Mouse (Mus musculus): ENCODE results near the gene Tnks2. TPM values are rescaled to one million over a fixed set of nuclear protein-coding genes. Genes with fewer than 3 reads are reported as not detected.

The Tnks2 gene
- polyA plus RNA-seq, 2 experiments: 19.0 to 19.4 TPM

GRCm38 (mm10) chr19:36822701-36823100, 11.3 kb upstream of the Tnks2 start:
- DNase-seq (ENCODE audit: low read depth in 3 of 3, low spot score in 3 of 3) (no peak), ATAC-seq (ENCODE audit: insufficient read depth) (no peak)
- H3K4me3 ChIP-seq (ENCODE audit: insufficient read depth in 1 of 2, low read depth in 2 of 2, low read length in 2 of 2): no peak overlapping the region
- no peak overlapping the region for H3K4me2 ChIP-seq (ENCODE audit: low read depth)
- H3K4me1 ChIP-seq (replicated peaks; ENCODE audit: control insufficient read depth in 2 of 2, insufficient read depth in 2 of 2, low read length in 1 of 2): peaks cover 0 to 2% of the 10 kb centered on the region in 2 experiments; a peak in 1 of 4 replicates
- 82% methylated on average over 4 of the region's 4 CpGs for WGBS (ENCODE audit: insufficient replicate concordance)
- TF ChIP-seq EP300 (IDR thresholded peaks at IDR 0.05; ENCODE audit: low read depth) (no peak), CTCF (IDR thresholded peaks at IDR 0.05; ENCODE audit: low read depth) (no peak)
- no peaks in the 10 kb centered on the region for H3K36me3 ChIP-seq (replicated peaks; ENCODE audit: control insufficient read depth, insufficient read depth, low read depth)
- H3K9me3 ChIP-seq (ENCODE audit: control insufficient read depth, low read length): no peaks in the 10 kb centered on the region
- H3K27me3 ChIP-seq (ENCODE audit: control insufficient read depth, insufficient read depth, low read length): no peaks in the 10 kb centered on the region
- H3K9ac ChIP-seq (replicated peaks): no peak overlapping the region
- H3K27ac ChIP-seq: no peak overlapping the region

DNA sequence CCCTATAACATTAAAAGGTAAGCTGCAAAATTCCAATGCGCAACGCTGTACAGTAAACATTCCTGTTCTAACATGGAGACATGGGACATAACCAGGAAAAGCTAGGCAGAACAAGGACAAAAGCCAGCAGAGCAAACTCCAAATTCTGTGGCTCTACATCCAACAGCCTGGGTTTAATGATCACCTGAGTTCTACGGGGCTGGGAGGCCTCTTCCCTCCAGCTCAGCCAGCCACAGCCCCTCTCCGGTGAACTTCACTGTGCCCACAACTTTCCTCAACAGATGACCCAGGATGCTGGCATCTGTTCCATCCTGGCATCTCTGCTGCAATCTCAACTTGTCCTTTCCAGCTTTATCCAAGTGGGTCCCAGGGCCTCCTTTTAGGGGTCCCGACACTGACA, 6.4 kb upstream of the Tnks2 start:
- no peak for ATAC-seq (ENCODE audit: insufficient read depth)
- no peak for DNase-seq (ENCODE audit: low read depth in 3 of 3, low spot score in 3 of 3)
- no peaks in the 10 kb centered on the region for H3K4me1 ChIP-seq (replicated peaks; ENCODE audit: control insufficient read depth in 2 of 2, insufficient read depth in 2 of 2, low read length in 1 of 2)
- no peak overlapping the region for H3K27ac ChIP-seq
- no peak overlapping the region for H3K4me3 ChIP-seq (ENCODE audit: insufficient read depth in 1 of 2, low read depth in 2 of 2, low read length in 2 of 2)
- H3K4me2 ChIP-seq (ENCODE audit: low read depth): no peak overlapping the region
- H3K9me3 ChIP-seq (ENCODE audit: control insufficient read depth, low read length): no peaks in the 10 kb centered on the region
- H3K27me3 ChIP-seq (ENCODE audit: control insufficient read depth, insufficient read depth, low read length): no peaks in the 10 kb centered on the region
- TF ChIP-seq CTCF (IDR thresholded peaks at IDR 0.05; ENCODE audit: low read depth) (no peak), EP300 (IDR thresholded peaks at IDR 0.05; ENCODE audit: low read depth) (no peak)
- H3K9ac ChIP-seq (replicated peaks): no peak overlapping the region
- WGBS (ENCODE audit: insufficient replicate concordance): 75% methylated on average over 5 of the region's 5 CpGs
- no peaks in the 10 kb centered on the region for H3K36me3 ChIP-seq (replicated peaks; ENCODE audit: control insufficient read depth, insufficient read depth, low read depth)

- Histone ChIP-seq H3K4me3 (ENCODE audit: insufficient read depth in 1 of 2, low read depth in 2 of 2, low read length in 2 of 2) (no peak overlapping the region), H3K36me3 (replicated peaks; ENCODE audit: control insufficient read depth, insufficient read depth, low read depth) (no peaks in the 10 kb centered on the region), H3K9ac (replicated peaks) (no peak overlapping the region), H3K4me1 (replicated peaks; ENCODE audit: control insufficient read depth in 2 of 2, insufficient read depth in 2 of 2, low read length in 1 of 2) (peaks cover 0 to 5% of the 10 kb centered on the region in 2 experiments; a peak in 2 of 4 replicates), H3K4me2 (ENCODE audit: low read depth) (no peak overlapping the region), H3K27ac (no peak overlapping the region), H3K27me3 (ENCODE audit: control insufficient read depth, insufficient read depth, low read length) (no peaks in the 10 kb centered on the region), H3K9me3 (ENCODE audit: control insufficient read depth, low read length) (no peaks in the 10 kb centered on the region)
- DNase-seq (ENCODE audit: low read depth in 3 of 3, low spot score in 3 of 3): no peak
- TF ChIP-seq CTCF (IDR thresholded peaks at IDR 0.05; ENCODE audit: low read depth): peak; percentile 23; the same call in 1 of the 2 replicates
- TF ChIP-seq EP300 (IDR thresholded peaks at IDR 0.05; ENCODE audit: low read depth): no peak
- 52% methylated on average over 8 of the region's 8 CpGs for WGBS (ENCODE audit: insufficient replicate concordance)
- no peak for ATAC-seq (ENCODE audit: insufficient read depth)
Observed at GRCm38 (mm10) chr19:36828322-36828721, 5.7 kb upstream of the Tnks2 start.

- 10% methylated on average over 19 of the region's 19 CpGs for WGBS (ENCODE audit: insufficient replicate concordance)
- ATAC-seq (ENCODE audit: insufficient read depth): no peak
Observed at GRCm38 (mm10) chr19:36832951-36833787, 863 bp upstream of the Tnks2 start.

More at GRCm38 (mm10) chr19:36832951-36833787, 863 bp upstream of the Tnks2 start:
- Histone ChIP-seq H3K27me3 (ENCODE audit: control insufficient read depth, insufficient read depth, low read length) (no peaks in the 10 kb centered on the region), H3K27ac (peak overlapping the region; percentile 85), H3K9ac (replicated peaks) (peak overlapping the region; percentile 96), H3K4me1 (replicated peaks; ENCODE audit: control insufficient read depth in 2 of 2, insufficient read depth in 2 of 2, low read length in 1 of 2) (peaks cover 6 to 16% of the 10 kb centered on the region in 2 experiments; a peak in 3 of 4 replicates), H3K4me3 (ENCODE audit: insufficient read depth in 1 of 2, low read depth in 2 of 2, low read length in 2 of 2) (peak overlapping the region; percentile 90 to 91), H3K4me2 (ENCODE audit: low read depth) (peak overlapping the region; percentile 98), H3K36me3 (replicated peaks; ENCODE audit: control insufficient read depth, insufficient read depth, low read depth) (no peaks in the 10 kb centered on the region), H3K9me3 (ENCODE audit: control insufficient read depth, low read length) (no peaks in the 10 kb centered on the region)
- peak; percentile 12 to 41 (median 19) for DNase-seq (ENCODE audit: low read depth in 3 of 3, low spot score in 3 of 3)
- TF ChIP-seq EP300 (IDR thresholded peaks at IDR 0.05; ENCODE audit: low read depth): no peak
- no peak for TF ChIP-seq CTCF (IDR thresholded peaks at IDR 0.05; ENCODE audit: low read depth)

Data from liver, embryonic 14.5 days (tissue).